Mouse (Mus musculus): ENCODE results near the gene Exosc7. TPM values are rescaled to one million over a fixed set of nuclear protein-coding genes. Genes with fewer than 3 reads are reported as not detected.

The Exosc7 gene
- polyA plus RNA-seq, 1 experiment from 2014 or later, result 106 TPM

DNA sequence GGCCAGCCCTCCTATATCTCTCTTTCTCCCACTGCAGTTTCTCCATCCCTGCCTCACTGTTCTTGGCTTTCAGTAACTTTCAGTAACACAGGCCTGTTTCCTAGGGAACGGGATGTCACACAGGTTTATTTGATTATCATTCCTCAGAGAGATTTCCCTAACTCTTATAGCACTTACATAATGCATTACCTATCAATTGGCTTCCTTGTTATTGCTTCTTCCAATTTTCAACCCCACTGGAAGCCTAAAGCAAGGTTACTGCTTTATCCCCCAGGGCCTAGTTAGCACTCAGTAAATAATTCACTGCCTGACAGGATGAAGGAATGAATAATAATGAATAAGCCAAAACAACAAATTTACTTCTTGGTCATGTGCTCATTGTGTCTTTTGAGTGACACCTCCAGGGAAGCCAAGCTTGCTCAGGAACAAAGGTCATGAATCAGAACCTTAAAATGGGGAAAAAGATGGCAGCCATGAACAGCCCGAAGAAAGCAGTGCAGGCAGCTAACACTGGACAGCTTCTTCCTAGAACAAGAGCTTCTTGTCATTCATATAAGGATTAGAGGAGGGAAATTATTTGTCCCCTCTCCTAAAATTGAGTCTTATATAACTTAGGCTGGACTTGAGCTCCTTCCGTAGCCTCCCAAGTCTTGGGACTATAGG is 52.9 kb downstream of the Exosc7 start:
- Histone ChIP-seq H3K9me3 (ENCODE audit: control insufficient read depth, low read length) (no peaks in the 10 kb centered on the region), H3K27ac (ENCODE audit: low read depth, low read length) (no peak overlapping the region), H3K27me3 (ENCODE audit: control insufficient read depth, insufficient read depth, low read length) (no peaks in the 10 kb centered on the region), H3K4me2 (replicated peaks; ENCODE audit: low read depth, low read length) (no peak overlapping the region), H3K9ac (ENCODE audit: low read depth, low read length) (no peak overlapping the region), H3K4me1 (replicated peaks; ENCODE audit: control insufficient read depth, insufficient read depth, low read length) (no peaks in the 10 kb centered on the region), H3K4me3 (ENCODE audit: low read depth, low read length) (no peak overlapping the region), H3K36me3 (ENCODE audit: control insufficient read depth, insufficient read depth, low read length) (no peaks in the 10 kb centered on the region)
- ATAC-seq (ENCODE audit: low FRiP score) (no peak), DNase-seq (ENCODE audit: low spot score) (peak; percentile 13)
- 83% methylated on average over 3 of the region's 3 CpGs for WGBS

DNA sequence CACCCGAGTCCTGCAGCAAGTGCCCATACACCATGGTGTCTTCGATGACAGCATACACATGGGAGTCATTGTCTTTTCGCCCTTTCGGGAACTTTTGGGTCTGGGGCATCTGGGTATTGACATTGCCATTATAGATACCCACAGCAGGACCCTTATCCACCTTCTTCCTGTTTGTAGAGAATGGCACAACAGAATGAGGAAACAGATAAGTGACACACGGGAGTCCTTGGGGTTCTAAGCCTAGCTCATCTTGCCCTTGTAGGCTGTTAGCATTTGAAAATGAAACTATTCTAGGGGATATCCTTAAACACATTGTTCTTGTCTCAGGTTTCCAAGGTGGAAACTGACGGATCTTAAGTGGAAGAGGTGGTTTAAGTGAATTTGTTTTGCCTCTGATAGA is 60.7 kb downstream of the Exosc7 start:
- no peaks in the 10 kb centered on the region for H3K27me3 ChIP-seq (ENCODE audit: control insufficient read depth, insufficient read depth, low read length)
- ATAC-seq (ENCODE audit: low FRiP score) (no peak), DNase-seq (ENCODE audit: low spot score) (no peak)
- no peak overlapping the region for H3K27ac ChIP-seq (ENCODE audit: low read depth, low read length)
- no peak overlapping the region for H3K4me2 ChIP-seq (replicated peaks; ENCODE audit: low read depth, low read length)
- H3K36me3 ChIP-seq (ENCODE audit: control insufficient read depth, insufficient read depth, low read length), result no peaks in the 10 kb centered on the region
- H3K4me1 ChIP-seq (replicated peaks; ENCODE audit: control insufficient read depth, insufficient read depth, low read length), result no peaks in the 10 kb centered on the region
- H3K9ac ChIP-seq (ENCODE audit: low read depth, low read length), result no peak overlapping the region
- no peaks in the 10 kb centered on the region for H3K9me3 ChIP-seq (ENCODE audit: control insufficient read depth, low read length)
- WGBS, result 88% methylated on average over 6 of the region's 6 CpGs
- no peak overlapping the region for H3K4me3 ChIP-seq (ENCODE audit: low read depth, low read length)

DNA sequence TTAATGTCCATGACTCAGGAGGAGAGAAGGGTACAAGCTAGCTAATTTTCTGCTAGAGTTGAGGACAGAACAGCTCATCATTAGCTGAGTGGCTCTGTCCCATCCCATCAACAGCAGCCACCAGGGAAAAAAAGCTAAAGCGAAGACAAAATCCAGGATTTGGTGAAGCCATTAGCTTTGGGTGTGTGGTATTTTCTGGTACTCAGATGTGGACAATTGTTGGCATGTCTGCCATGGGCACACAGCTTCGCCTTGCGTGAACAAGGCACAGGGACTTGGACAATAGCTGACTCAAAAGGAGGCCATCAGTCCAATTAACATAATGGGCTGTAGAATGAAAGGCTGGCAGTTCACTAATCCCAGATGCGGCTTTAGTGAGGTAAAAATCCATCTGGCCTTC is 61.3 kb downstream of the Exosc7 start:
- ATAC-seq (ENCODE audit: low FRiP score) (no peak), DNase-seq (ENCODE audit: low spot score) (no peak)
- H3K36me3 ChIP-seq (ENCODE audit: control insufficient read depth, insufficient read depth, low read length), result no peaks in the 10 kb centered on the region
- no peaks in the 10 kb centered on the region for H3K4me1 ChIP-seq (replicated peaks; ENCODE audit: control insufficient read depth, insufficient read depth, low read length)
- H3K27ac ChIP-seq (ENCODE audit: low read depth, low read length), result no peak overlapping the region
- no peaks in the 10 kb centered on the region for H3K27me3 ChIP-seq (ENCODE audit: control insufficient read depth, insufficient read depth, low read length)
- 52% methylated on average over 4 of the region's 4 CpGs for WGBS
- H3K4me3 ChIP-seq (ENCODE audit: low read depth, low read length), result no peak overlapping the region
- H3K9ac ChIP-seq (ENCODE audit: low read depth, low read length), result no peak overlapping the region
- H3K4me2 ChIP-seq (replicated peaks; ENCODE audit: low read depth, low read length), result no peak overlapping the region
- H3K9me3 ChIP-seq (ENCODE audit: control insufficient read depth, low read length), result no peaks in the 10 kb centered on the region

DNA sequence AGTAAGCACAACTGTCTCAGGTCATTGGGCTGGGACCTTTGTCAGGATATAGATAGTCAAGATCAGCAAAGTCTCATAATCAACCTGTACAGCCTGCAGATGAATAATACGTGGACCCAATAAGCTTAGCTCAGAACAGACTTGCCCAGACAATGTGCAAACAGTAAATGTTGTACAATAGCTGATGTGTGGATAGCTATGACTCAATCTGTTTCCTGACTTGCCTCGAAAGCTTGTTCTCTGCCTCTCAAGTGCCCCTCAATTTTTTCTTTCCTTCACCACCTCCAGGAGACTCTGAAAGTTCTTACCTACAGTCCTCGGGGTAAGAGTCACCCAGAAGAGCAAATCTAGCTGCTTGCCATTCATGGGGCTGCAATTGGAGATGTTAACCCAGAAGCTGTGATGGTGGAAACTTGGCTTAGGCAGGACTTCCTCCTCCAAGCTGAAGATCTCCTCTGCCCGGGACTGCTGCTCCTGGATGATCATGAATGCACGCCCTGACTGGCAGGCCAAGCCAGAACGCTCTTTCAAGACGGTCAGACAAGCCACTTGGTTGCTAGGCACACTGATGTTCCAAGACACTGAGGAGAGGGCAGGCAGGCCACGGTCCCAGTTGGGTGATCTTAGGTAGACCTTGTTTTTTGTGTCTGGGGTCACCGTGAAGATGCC is 64.5 kb downstream of the Exosc7 start:
- 86% methylated on average over 9 of the region's 9 CpGs for WGBS

DNA sequence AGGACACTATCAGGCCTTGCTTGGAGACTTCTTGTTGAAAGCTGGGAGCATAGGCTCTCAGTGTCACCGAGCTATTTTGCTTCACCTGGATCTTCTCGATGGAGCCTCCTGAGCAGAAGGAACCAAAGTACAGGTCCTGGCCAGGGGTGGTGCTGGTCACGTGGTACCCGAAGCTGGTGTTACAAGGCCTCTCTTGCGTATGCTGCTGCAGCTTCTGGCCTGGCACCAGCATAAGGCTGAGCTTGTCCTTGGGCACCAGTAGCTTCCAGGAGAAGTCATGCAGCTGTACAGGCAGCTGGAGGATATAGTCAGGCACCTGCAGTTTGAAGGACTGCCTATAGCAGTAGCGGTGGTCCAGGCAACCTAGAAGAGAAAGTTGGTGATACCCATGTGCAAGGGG is 67.0 kb downstream of the Exosc7 start:
- Histone ChIP-seq H3K27ac (ENCODE audit: low read depth, low read length) (no peak overlapping the region), H3K9ac (ENCODE audit: low read depth, low read length) (no peak overlapping the region), H3K4me1 (replicated peaks; ENCODE audit: control insufficient read depth, insufficient read depth, low read length) (no peaks in the 10 kb centered on the region), H3K9me3 (ENCODE audit: control insufficient read depth, low read length) (no peaks in the 10 kb centered on the region), H3K4me3 (ENCODE audit: low read depth, low read length) (no peak overlapping the region), H3K36me3 (ENCODE audit: control insufficient read depth, insufficient read depth, low read length) (no peaks in the 10 kb centered on the region), H3K4me2 (replicated peaks; ENCODE audit: low read depth, low read length) (no peak overlapping the region), H3K27me3 (ENCODE audit: control insufficient read depth, insufficient read depth, low read length) (no peaks in the 10 kb centered on the region)
- ATAC-seq (ENCODE audit: low FRiP score) (no peak), DNase-seq (ENCODE audit: low spot score) (no peak)
- WGBS, result 92% methylated on average over 6 of the region's 6 CpGs

More for the DNA sequence above, 64.5 kb downstream of the Exosc7 start:
- H3K36me3 ChIP-seq (ENCODE audit: control insufficient read depth, insufficient read depth, low read length), result no peaks in the 10 kb centered on the region
- H3K27ac ChIP-seq (ENCODE audit: low read depth, low read length), result no peak overlapping the region
- ATAC-seq (ENCODE audit: low FRiP score), result no peak
- H3K27me3 ChIP-seq (ENCODE audit: control insufficient read depth, insufficient read depth, low read length), result no peaks in the 10 kb centered on the region
- no peaks in the 10 kb centered on the region for H3K4me1 ChIP-seq (replicated peaks; ENCODE audit: control insufficient read depth, insufficient read depth, low read length)
- H3K9me3 ChIP-seq (ENCODE audit: control insufficient read depth, low read length), result no peaks in the 10 kb centered on the region
- no peak overlapping the region for H3K4me2 ChIP-seq (replicated peaks; ENCODE audit: low read depth, low read length)
- no peak overlapping the region for H3K4me3 ChIP-seq (ENCODE audit: low read depth, low read length)
- DNase-seq (ENCODE audit: low spot score), result no peak
- H3K9ac ChIP-seq (ENCODE audit: low read depth, low read length), result no peak overlapping the region

DNA sequence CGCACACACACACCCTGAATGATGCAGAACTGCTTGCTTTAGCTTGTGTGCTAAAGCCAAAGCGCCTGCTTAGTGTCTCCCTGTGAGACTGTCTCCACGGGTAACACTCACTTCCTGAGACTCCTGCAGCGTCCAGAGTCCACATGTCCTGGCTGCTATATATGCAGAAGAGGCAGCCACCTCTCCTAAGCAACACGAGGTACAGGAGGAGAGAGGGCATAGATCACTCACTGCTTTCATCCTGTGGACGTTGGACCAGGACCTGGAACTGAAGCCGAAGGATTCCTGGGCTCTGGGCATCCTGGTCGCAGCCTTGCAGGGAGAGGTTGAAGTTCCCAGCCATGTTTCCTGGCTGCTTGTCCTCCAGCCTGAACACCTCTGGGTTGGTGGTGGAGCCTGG is 70.2 kb downstream of the Exosc7 start:
- WGBS, result 81% methylated on average over 8 of the region's 8 CpGs
- no peak overlapping the region for H3K4me2 ChIP-seq (replicated peaks; ENCODE audit: low read depth, low read length)
- H3K27me3 ChIP-seq (ENCODE audit: control insufficient read depth, insufficient read depth, low read length), result no peaks in the 10 kb centered on the region
- no peaks in the 10 kb centered on the region for H3K36me3 ChIP-seq (ENCODE audit: control insufficient read depth, insufficient read depth, low read length)
- H3K27ac ChIP-seq (ENCODE audit: low read depth, low read length), result no peak overlapping the region
- ATAC-seq (ENCODE audit: low FRiP score) (no peak), DNase-seq (ENCODE audit: low spot score) (no peak)
- no peaks in the 10 kb centered on the region for H3K4me1 ChIP-seq (replicated peaks; ENCODE audit: control insufficient read depth, insufficient read depth, low read length)
- H3K4me3 ChIP-seq (ENCODE audit: low read depth, low read length), result no peak overlapping the region
- no peaks in the 10 kb centered on the region for H3K9me3 ChIP-seq (ENCODE audit: control insufficient read depth, low read length)
- no peak overlapping the region for H3K9ac ChIP-seq (ENCODE audit: low read depth, low read length)

DNA sequence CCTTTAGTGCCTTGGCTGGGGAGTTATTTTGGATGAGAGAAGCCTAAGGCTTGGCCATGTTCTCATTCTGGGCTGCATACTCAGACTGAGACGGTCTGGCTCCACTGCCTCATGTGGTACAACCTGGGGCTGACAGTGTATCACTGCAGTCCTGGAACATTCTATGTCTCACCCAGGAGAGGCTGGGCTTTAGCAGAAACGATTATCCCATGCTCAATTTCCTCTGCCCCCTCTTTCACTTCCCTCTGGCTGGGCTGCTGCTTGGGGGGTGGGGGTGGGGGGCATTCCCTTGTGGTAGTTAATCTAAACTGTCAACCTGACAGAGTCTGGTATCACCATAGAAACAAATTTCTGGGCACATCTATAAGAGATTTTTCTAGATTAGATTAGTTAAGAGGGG is 72.5 kb downstream of the Exosc7 start:
- no peak overlapping the region for H3K4me3 ChIP-seq (ENCODE audit: low read depth, low read length)
- no peak overlapping the region for H3K4me2 ChIP-seq (replicated peaks; ENCODE audit: low read depth, low read length)
- no peaks in the 10 kb centered on the region for H3K9me3 ChIP-seq (ENCODE audit: control insufficient read depth, low read length)
- no peak overlapping the region for H3K9ac ChIP-seq (ENCODE audit: low read depth, low read length)
- H3K4me1 ChIP-seq (replicated peaks; ENCODE audit: control insufficient read depth, insufficient read depth, low read length), result no peaks in the 10 kb centered on the region
- H3K36me3 ChIP-seq (ENCODE audit: control insufficient read depth, insufficient read depth, low read length), result no peaks in the 10 kb centered on the region
- ATAC-seq (ENCODE audit: low FRiP score) (no peak), DNase-seq (ENCODE audit: low spot score) (no peak)
- WGBS, result 69% methylated on average over 2 of the region's 2 CpGs
- no peaks in the 10 kb centered on the region for H3K27me3 ChIP-seq (ENCODE audit: control insufficient read depth, insufficient read depth, low read length)
- H3K27ac ChIP-seq (ENCODE audit: low read depth, low read length), result no peak overlapping the region

Other genes starting within 250 kb of the Exosc7 start
- gene Zfp445, start 247.2 kb upstream of the Exosc7 start, polyA plus RNA-seq (2014; fragmentation: Nextera tagmentation; extraction: Ambion mirVana), result 75.0 and 77.3 TPM in 2 replicates
- 3.7 and 3.9 TPM in 2 replicates for gene Zkscan7, start 227.5 kb upstream of the Exosc7 start, polyA plus RNA-seq (2014; fragmentation: Nextera tagmentation; extraction: Ambion mirVana)
- gene Zfp105, start 190.1 kb upstream of the Exosc7 start, polyA plus RNA-seq (2014; fragmentation: Nextera tagmentation; extraction: Ambion mirVana), result 34.8 and 37.3 TPM in 2 replicates
- gene 1110059G10Rik, start 162.2 kb upstream of the Exosc7 start, polyA plus RNA-seq (2014; fragmentation: Nextera tagmentation; extraction: Ambion mirVana), result 36.6 and 37.3 TPM in 2 replicates
- 55.6 and 71.8 TPM in 2 replicates for gene Kif15, start 162.2 kb upstream of the Exosc7 start, polyA plus RNA-seq (2014; fragmentation: Nextera tagmentation; extraction: Ambion mirVana)
- gene Tmem42, start 91.9 kb upstream of the Exosc7 start, polyA plus RNA-seq (2014; fragmentation: Nextera tagmentation; extraction: Ambion mirVana), result 19.5 and 19.6 TPM in 2 replicates
- 0.37 and 0.42 TPM in 2 replicates for gene Tgm4, start 78.5 kb upstream of the Exosc7 start, polyA plus RNA-seq (2014; fragmentation: Nextera tagmentation; extraction: Ambion mirVana)
- 55.8 and 62.5 TPM in 2 replicates for gene Zdhhc3, start within 50 bp of the Exosc7 start, polyA plus RNA-seq (2014; fragmentation: Nextera tagmentation; extraction: Ambion mirVana)
- not detected in 2 replicates for gene Clec3b, start 37.7 kb downstream of the Exosc7 start, polyA plus RNA-seq (2014; fragmentation: Nextera tagmentation; extraction: Ambion mirVana)
- 0.66 and 1.2 TPM in 2 replicates for gene Cdcp1, start 102.8 kb downstream of the Exosc7 start, polyA plus RNA-seq (2014; fragmentation: Nextera tagmentation; extraction: Ambion mirVana)
- 3.6 and 5.7 TPM in 2 replicates for gene Tmem158, start 147.5 kb downstream of the Exosc7 start, polyA plus RNA-seq (2014; fragmentation: Nextera tagmentation; extraction: Ambion mirVana)